Mouse (Mus musculus) spleen, adult 2 months (tissue): ENCODE data around the gene Garnl3.

Source experiments
- CTCF ChIP-seq: fragments of 200-500 bp; IDR thresholded peaks from 2 replicates; pipeline ENCODE4 v1.5.1; 2011; ENCODE audit warnings: mild to moderate bottlenecking, inconsistent platforms; ENCODE audit not compliant: insufficient read depth, insufficient read length, insufficient replicate concordance; ENCODE audit errors: extremely low read depth
- POLR2A ChIP-seq: fragments of 200-500 bp; IDR thresholded peaks from 2 replicates; pipeline ENCODE4 v1.6.1; 2011; ENCODE audit warnings: low read depth, low read length, inconsistent platforms

- TF ChIP-seq CTCF (no peak), POLR2A (no peak)
Observed at GRCm38 (mm10) chr2:32960273-32960672, 171.2 kb downstream of the Garnl3 start.
